Mouse (Mus musculus) CH12.LX (cell line): ENCODE data around the gene Arvcf. TPM values are rescaled to one million over a fixed set of nuclear protein-coding genes. Genes with fewer than 3 reads are reported as not detected.

ENCODE experiments used
- DNase-seq: peaks from one replicate; pipeline ENCODE4 v3.0.0-alpha.2; 2013; ENCODE audit errors: extremely low read depth
- H3K27ac ChIP-seq: 2 replicates; pipeline ENCODE4 v1.5.1; 2012; ENCODE audit warnings: low read depth, mild to moderate bottlenecking, control low read depth, moderate library complexity; ENCODE audit not compliant: insufficient read depth
- H3K27me3 ChIP-seq: replicated peaks from 2 replicates; pipeline ENCODE3; 2012; ENCODE audit warnings: inconsistent platforms
- H3K36me3 ChIP-seq, 2 experiments: replicated peaks in 1 of 2; 2 replicates each; pipeline versions ENCODE3 to v1.6.1; 2012; ENCODE audit warnings: inconsistent platforms in 1 of 2, low read length in 1 of 2, mild to moderate bottlenecking in 1 of 2, mixed read lengths in 1 of 2, moderate library complexity in 1 of 2; ENCODE audit not compliant: control insufficient read depth in 1 of 2, insufficient read depth in 1 of 2
- H3K4me1 ChIP-seq, 2 experiments: 2 replicates each; pipeline ENCODE4 v1.6.1; 2012; ENCODE audit warnings: inconsistent platforms in 1 of 2, moderate library complexity in 1 of 2; ENCODE audit not compliant: insufficient read depth in 2 of 2, control insufficient read depth in 1 of 2
- H3K4me2 ChIP-seq: 2 replicates; pipeline ENCODE4 v1.6.1; 2012; ENCODE audit warnings: low read depth, mild to moderate bottlenecking, control low read depth; ENCODE audit not compliant: poor library complexity, insufficient read depth, severe bottlenecking
- H3K4me3 ChIP-seq, 3 experiments: fragments of 150-350 bp in 1 of 3; sonication (generic) in 1 of 3; replicated peaks in 1 of 3; 2 replicates each; pipeline versions ENCODE3 to v1.5.1; 2011 to 2012; ENCODE audit warnings: low read depth in 2 of 3, low read length in 2 of 3, mild to moderate bottlenecking in 2 of 3, moderate library complexity in 2 of 3, control low read depth in 1 of 3, improper control_type of control experiment in 1 of 3, inconsistent platforms in 1 of 3, mixed read lengths in 1 of 3; ENCODE audit not compliant: poor library complexity in 1 of 3
- H3K79me2 ChIP-seq: replicated peaks from 2 replicates; pipeline ENCODE4 v1.6.1; 2012; ENCODE audit warnings: mild to moderate bottlenecking, moderate library complexity; ENCODE audit not compliant: control insufficient read depth, poor library complexity, insufficient read depth, severe bottlenecking; ENCODE audit errors: extremely low read depth
- H3K9ac ChIP-seq: 2 replicates; pipeline ENCODE4 v1.6.1; 2012; ENCODE audit warnings: low read depth, mild to moderate bottlenecking, control low read depth, moderate library complexity; ENCODE audit not compliant: insufficient read depth
- H3K9me3 ChIP-seq: replicated peaks from 2 replicates; pipeline ENCODE3; 2012; ENCODE audit warnings: low read length, inconsistent platforms, mixed read lengths
- BHLHE40 ChIP-seq: IDR thresholded peaks from 2 replicates; pipeline ENCODE4 v1.6.1; 2011; ENCODE audit warnings: mild to moderate bottlenecking, low read depth, low read length, improper control_type of control experiment
- EP300 ChIP-seq: IDR thresholded peaks from 2 replicates; pipeline ENCODE4 v1.6.1; 2011; ENCODE audit warnings: low read length, improper control_type of control experiment
- IRF4 ChIP-seq: IDR thresholded peaks from 2 replicates; pipeline ENCODE4 v1.6.1; 2014; ENCODE audit warnings: low read depth, mild to moderate bottlenecking, inconsistent platforms, low read length, improper control_type of control experiment
- JUND ChIP-seq: conservative IDR thresholded peaks from 2 replicates; pipeline ENCODE4 v1.6.1; 2011; ENCODE audit warnings: low read depth, low read length, improper control_type of control experiment
- MAFK ChIP-seq: IDR thresholded peaks from 2 replicates; pipeline ENCODE4 v1.6.1; 2011; ENCODE audit warnings: low read length, improper control_type of control experiment; ENCODE audit not compliant: insufficient replicate concordance
- MAZ ChIP-seq: IDR thresholded peaks from 2 replicates; pipeline ENCODE4 v1.6.1; 2012; ENCODE audit warnings: low read depth, mild to moderate bottlenecking, inconsistent platforms, low read length, improper control_type of control experiment, moderate library complexity
- NELFE ChIP-seq: IDR thresholded peaks from 2 replicates; pipeline ENCODE4 v1.6.1; 2011; ENCODE audit warnings: low read depth, low read length, improper control_type of control experiment
- POLR2AphosphoS2 ChIP-seq: IDR thresholded peaks from 2 replicates; pipeline ENCODE4 v1.6.1; 2011; ENCODE audit warnings: low read depth, low read length, improper control_type of control experiment
- UBTF ChIP-seq: IDR thresholded peaks from 2 replicates; pipeline ENCODE4 v1.6.1; 2012; ENCODE audit warnings: low read depth, mild to moderate bottlenecking, inconsistent platforms, low read length, improper control_type of control experiment, moderate library complexity
- ZC3H11A ChIP-seq: IDR thresholded peaks from 2 replicates; pipeline ENCODE4 v1.6.1; 2012; ENCODE audit warnings: low read depth, mild to moderate bottlenecking, inconsistent platforms, low read length, improper control_type of control experiment
- ZMIZ1 ChIP-seq: IDR thresholded peaks from 2 replicates; pipeline ENCODE4 v1.6.1; 2012; ENCODE audit warnings: low read depth, mild to moderate bottlenecking, inconsistent platforms, low read length, improper control_type of control experiment
- dilution Hi-C: fragments of 300-500 bp; cut with MboI; formaldehyde crosslinking; loops from 2 replicates; pipeline ENCODE4 v1.14.3; 2020; ENCODE audit warnings: low sequenced_read_pairs; ENCODE audit not compliant: extremely low pct_unique_long_range_greater_than_20kb, extremely low pct_ligation_motif_present
- in situ Hi-C: fragments of 300-500 bp; cut with MboI; formaldehyde crosslinking; loops from 3 replicates; pipeline ENCODE4 v1.14.3; 2019; ENCODE audit warnings: low sequenced_read_pairs, low pct_ligation_motif_present, low pct_unique_long_range_greater_than_20kb, mixed read lengths
- polyA plus RNA-seq: library from polyadenylated mRNA; unstranded; fragments of >175 nt; gene quantifications from 2 replicates; pipeline ENCODE4 v1.2.1, GENCODE M21; 2012; ENCODE audit warnings: low read depth; ENCODE audit not compliant: insufficient read length
- total RNA-seq, 2 experiments: library from RNA; depleted of rRNA; stranded (reverse); fragments of 300-350 nt in 1 of 2; fragments of >200 nt in 1 of 2; gene quantifications; 2 replicates each; pipeline ENCODE4 v1.2.3; 2012 to 2014

Arvcf gene
- total and polyA plus RNA-seq, 3 experiments: 1.1 to 7.5 (median 3.9) TPM

- Histone ChIP-seq H3K4me1 (peaks cover 3 to 36% of the 10 kb centered on the region in 2 experiments; a peak in 2 of 4 replicates), H3K27ac (no peak overlapping the region), H3K79me2 (no peaks in the 10 kb centered on the region), H3K4me2 (no peak overlapping the region), H3K36me3 (peaks cover 51 to 93% of the 10 kb centered on the region in 2 experiments), H3K27me3 (no peaks in the 10 kb centered on the region), H3K9ac (no peak overlapping the region), H3K9me3 (no peaks in the 10 kb centered on the region), H3K4me3 (no peak overlapping the region)
- in situ Hi-C loops: no loop called here
- dilution Hi-C loops: no loop called here
- DNase-seq: no peak
- TF ChIP-seq BHLHE40 (no peak), MAZ (no peak), MAFK (no peak), IRF4 (no peak), NELFE (no peak)
These were observed 64.0 kb downstream of the Arvcf start for GRCm38 (mm10) chr16:18411802-18412476.

DNA sequence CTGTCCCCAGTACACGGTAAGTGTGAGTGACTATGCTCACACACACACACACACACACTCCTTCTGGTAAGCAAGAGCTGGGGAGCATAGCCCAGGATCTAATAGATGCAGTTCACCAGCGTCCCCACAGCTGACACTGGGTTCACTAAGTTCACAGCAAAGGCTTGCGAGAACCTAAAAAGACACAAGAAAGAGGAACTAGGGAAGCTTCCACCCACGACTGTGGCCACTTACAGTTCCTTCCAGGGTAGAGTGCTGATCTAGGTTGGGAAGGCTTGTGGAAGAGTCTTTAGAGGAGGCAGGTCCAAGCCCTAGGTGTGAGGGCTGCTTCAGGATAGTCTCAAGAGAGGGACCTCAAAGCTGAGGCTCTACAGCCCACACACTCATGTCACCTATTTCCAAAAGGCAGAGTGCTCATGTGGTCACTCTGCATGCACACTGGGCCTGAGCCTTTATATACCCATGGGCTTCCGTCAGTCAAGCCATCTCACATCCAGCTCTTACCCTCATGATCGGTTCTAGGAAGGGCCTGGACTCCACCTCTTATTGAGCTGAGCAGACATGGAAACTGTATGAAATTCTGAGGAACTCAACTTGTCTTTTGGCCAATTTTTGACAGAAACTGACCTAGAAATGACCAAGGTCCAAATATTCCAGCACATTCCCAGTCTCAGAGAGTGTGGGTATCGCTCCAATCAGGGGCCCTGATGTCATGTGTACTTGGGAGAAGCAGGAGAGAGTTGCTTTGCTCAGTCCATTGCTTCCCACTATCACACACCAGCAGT lies 65.2 kb downstream of the Arvcf start:
- Histone ChIP-seq H3K9me3 (no peaks in the 10 kb centered on the region), H3K27me3 (no peaks in the 10 kb centered on the region), H3K4me1 (peaks cover 3 to 36% of the 10 kb centered on the region in 2 experiments; a peak in 2 of 4 replicates), H3K4me2 (no peak overlapping the region), H3K27ac (no peak overlapping the region), H3K79me2 (no peaks in the 10 kb centered on the region), H3K4me3 (no peak overlapping the region), H3K9ac (no peak overlapping the region), H3K36me3 (peaks cover 49 to 90% of the 10 kb centered on the region in 2 experiments)
- in situ Hi-C loops (no loop called here), dilution Hi-C loops (no loop called here)
- DNase-seq: no peak
- TF ChIP-seq JUND (no peak), ZMIZ1 (no peak), UBTF (no peak), ZC3H11A (no peak), POLR2AphosphoS2 (no peak), EP300 (peak; percentile 31; the same call in 1 of the 2 replicates)
